Mouse (Mus musculus) stomach, postnatal 0 days (tissue): ENCODE measurements around the gene Gmnn. TPM values are rescaled to one million over a fixed set of nuclear protein-coding genes. Genes with fewer than 3 reads are reported as not detected.

Source experiments
- ATAC-seq: fragments of 200-750 bp; cut with Nextera tagmentation; 2 replicates; pipeline ENCODE4 v1.8.0; 2017; ENCODE audit not compliant: low FRiP score, low TSS enrichment
- DNase-seq: peaks from one replicate; pipeline ENCODE4 v3.0.0-alpha.2; 2016; ENCODE audit warnings: low spot score
- H3K27ac ChIP-seq: fragments of 300-500 bp; sonication (generic); replicated peaks from 2 replicates; pipeline ENCODE4 v1.5.1; 2014; ENCODE audit warnings: mild to moderate bottlenecking, control low read depth
- H3K27me3 ChIP-seq: fragments of 300-500 bp; sonication (generic); 2 replicates; pipeline ENCODE4 v1.6.1; 2014; ENCODE audit warnings: low read length; ENCODE audit not compliant: control insufficient read depth, insufficient read depth
- H3K36me3 ChIP-seq: fragments of 300-500 bp; sonication (generic); 2 replicates; pipeline ENCODE4 v1.6.1; 2014; ENCODE audit warnings: low read length, mixed read lengths; ENCODE audit not compliant: control insufficient read depth, insufficient read depth
- H3K4me1 ChIP-seq: fragments of 300-500 bp; sonication (generic); replicated peaks from 2 replicates; pipeline ENCODE4 v1.6.1; 2014; ENCODE audit warnings: antibody characterized with exemption; ENCODE audit not compliant: control insufficient read depth, insufficient read depth
- H3K4me2 ChIP-seq: fragments of 300-500 bp; sonication (generic); replicated peaks from 2 replicates; pipeline ENCODE4 v1.6.1; 2014; ENCODE audit warnings: low read depth, mild to moderate bottlenecking, control low read depth, moderate library complexity
- H3K4me3 ChIP-seq: fragments of 300-500 bp; sonication (generic); 2 replicates; pipeline ENCODE4 v1.5.1; 2014; ENCODE audit warnings: low read depth, low read length, control low read depth
- H3K9ac ChIP-seq: fragments of 300-500 bp; sonication (generic); 2 replicates; pipeline ENCODE4 v1.6.1; 2014; ENCODE audit warnings: mild to moderate bottlenecking, low read length, control low read depth, mixed read lengths
- H3K9me3 ChIP-seq: fragments of 300-500 bp; sonication (generic); 2 replicates; pipeline ENCODE4 v1.6.1; 2016; ENCODE audit warnings: low read length; ENCODE audit not compliant: control insufficient read depth
- CTCF ChIP-seq: IDR thresholded peaks from 2 replicates; pipeline ENCODE4 v1.5.1; 2016; ENCODE audit warnings: antibody characterized with exemption, low read depth, mild to moderate bottlenecking, moderate library complexity
- EP300 ChIP-seq: optimal IDR thresholded peaks from 2 replicates; pipeline ENCODE3; 2016; ENCODE audit warnings: antibody characterized with exemption
- WGBS: fragments of 180-500 bp; shearing (Covaris S2); extraction: QIAGEN DNeasy Blood & Tissue Kit; methylation state at CpG from one replicate; pipeline ENCODE4 v1.1.7; 2014; 5-methylcytosine and 5-hydroxymethylcytosine counted together
- polyA plus RNA-seq: library from polyadenylated mRNA; unstranded; fragments of >200 nt; fragmentation: Nextera tagmentation; extraction: Ambion mirVana; gene quantifications from 2 replicates; pipeline ENCODE4 v1.2.1, GENCODE M21; 2015

Gene Gmnn
- polyA plus RNA-seq, 1 experiment from 2014 or later = 43.3 TPM

GRCm38 (mm10) chr13:24751396-24751795, 10.3 kb downstream of the Gmnn start:
- 81% methylated on average over 8 of the region's 8 CpGs for WGBS
- Histone ChIP-seq H3K4me1 (no peaks in the 10 kb centered on the region), H3K36me3 (peaks cover 4% of the 10 kb centered on the region; the same call in 1 of the 2 replicates)

GRCm38 (mm10) chr13:24750807-24751206, 10.9 kb downstream of the Gmnn start:
- H3K27me3 ChIP-seq = no peaks in the 10 kb centered on the region
- H3K4me2 ChIP-seq = no peak overlapping the region
- H3K36me3 ChIP-seq = peaks cover 4% of the 10 kb centered on the region; the same call in 1 of the 2 replicates
- no peaks in the 10 kb centered on the region for H3K9me3 ChIP-seq
- ATAC-seq = no peak
- no peak overlapping the region for H3K27ac ChIP-seq
- no peak for DNase-seq
- H3K9ac ChIP-seq = no peak overlapping the region
- no peaks in the 10 kb centered on the region for H3K4me1 ChIP-seq
- TF ChIP-seq CTCF = no peak
- TF ChIP-seq EP300 = no peak
- 89% methylated on average over 8 of the region's 8 CpGs for WGBS
- no peak overlapping the region for H3K4me3 ChIP-seq

More at GRCm38 (mm10) chr13:24751396-24751795, 10.3 kb downstream of the Gmnn start:
- no peak for TF ChIP-seq CTCF
- TF ChIP-seq EP300 = no peak
- no peak overlapping the region for H3K4me2 ChIP-seq
- no peak overlapping the region for H3K27ac ChIP-seq
- H3K9ac ChIP-seq = no peak overlapping the region
- no peak overlapping the region for H3K4me3 ChIP-seq
- H3K27me3 ChIP-seq = no peaks in the 10 kb centered on the region
- DNase-seq (no peak), ATAC-seq (no peak)
- H3K9me3 ChIP-seq = no peaks in the 10 kb centered on the region

DNA sequence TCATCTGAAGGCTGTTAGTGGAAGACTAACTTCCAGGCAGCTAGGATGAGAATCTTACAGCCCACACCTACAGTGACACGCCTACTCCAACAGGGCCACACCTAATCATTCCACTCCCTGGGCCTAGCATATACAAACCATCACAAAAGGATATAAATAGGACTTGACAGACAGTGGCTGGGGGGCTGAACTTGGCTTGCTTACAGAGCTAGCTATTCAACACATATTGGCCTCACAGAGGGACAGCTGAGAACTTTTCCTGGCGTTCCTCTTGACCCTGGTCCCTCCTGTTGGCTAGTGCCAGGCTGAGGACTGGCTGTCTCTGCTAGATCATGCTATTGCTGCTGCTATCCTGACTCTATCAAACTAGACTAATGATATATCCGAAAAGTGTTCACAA, 13.9 kb downstream of the Gmnn start:
- H3K4me2 ChIP-seq = no peak overlapping the region
- no peak for TF ChIP-seq CTCF
- peaks cover 4% of the 10 kb centered on the region; the same call in 1 of the 2 replicates for H3K36me3 ChIP-seq
- no peak overlapping the region for H3K27ac ChIP-seq
- H3K4me1 ChIP-seq = no peaks in the 10 kb centered on the region
- no peaks in the 10 kb centered on the region for H3K27me3 ChIP-seq
- WGBS = 62% methylated on average over 3 of the region's 3 CpGs
- H3K9me3 ChIP-seq = no peaks in the 10 kb centered on the region
- ATAC-seq = no peak
- H3K9ac ChIP-seq = no peak overlapping the region
- DNase-seq = no peak
- H3K4me3 ChIP-seq = no peak overlapping the region

- H3K4me2 ChIP-seq = no peak within 1 kb of the TSS
- H3K27me3 ChIP-seq = no peaks in the 10 kb centered on the region
- H3K9me3 ChIP-seq = no peaks in the 10 kb centered on the region
- no peak within 1 kb of the TSS for H3K27ac ChIP-seq
- H3K9ac ChIP-seq = no peak within 1 kb of the TSS
- TF ChIP-seq EP300 (no peak), CTCF (no peak)
- DNase-seq = no peak
- H3K4me1 ChIP-seq = no peaks in the 10 kb centered on the region
- H3K4me3 ChIP-seq = no peak within 1 kb of the TSS
- WGBS = 84% methylated on average over 10 of the region's 10 CpGs
- no peak for ATAC-seq
- H3K36me3 ChIP-seq = no peaks in the 10 kb centered on the region
Measured at GRCm38 (mm10) chr13:24741028-24741427, 20.7 kb downstream of the Gmnn start, which contains the start of gene Armh2. Armh2 (plus strand) TSS chr13:24741232.

DNA sequence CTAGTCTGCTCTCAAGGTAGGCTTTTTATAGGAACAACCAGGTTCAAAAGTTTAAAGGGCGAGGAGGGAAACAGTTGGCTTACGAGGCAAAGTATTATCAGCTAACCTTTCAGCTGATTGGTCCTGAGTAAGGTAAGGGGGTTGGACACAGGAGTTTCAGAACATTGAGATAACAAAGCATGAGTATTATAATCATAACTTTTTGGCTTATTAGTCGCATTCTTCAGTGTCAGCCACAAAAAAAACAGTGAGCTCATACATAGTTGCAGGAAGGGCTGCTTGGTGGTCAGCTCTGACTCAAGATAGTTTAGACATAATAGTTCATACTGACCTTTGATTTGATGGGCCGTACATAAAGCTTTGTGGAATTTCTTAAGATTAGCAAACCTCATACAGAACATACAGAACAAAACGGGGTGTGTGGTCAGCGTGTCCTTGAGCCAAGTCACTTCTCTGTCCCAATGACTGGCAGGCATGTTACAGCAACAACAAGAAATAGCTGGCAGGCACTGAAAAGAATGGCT, 26.1 kb downstream of the Gmnn start:
- Histone ChIP-seq H3K4me2 (no peak overlapping the region), H3K4me3 (no peak overlapping the region), H3K27ac (no peak overlapping the region), H3K36me3 (no peaks in the 10 kb centered on the region), H3K27me3 (no peaks in the 10 kb centered on the region), H3K9me3 (no peaks in the 10 kb centered on the region), H3K9ac (no peak overlapping the region), H3K4me1 (no peaks in the 10 kb centered on the region)
- DNase-seq (no peak), ATAC-seq (peak; percentile 64)
- no peak for TF ChIP-seq CTCF
- TF ChIP-seq EP300 = no peak
- WGBS = 40% methylated on average over 6 of the region's 6 CpGs

DNA sequence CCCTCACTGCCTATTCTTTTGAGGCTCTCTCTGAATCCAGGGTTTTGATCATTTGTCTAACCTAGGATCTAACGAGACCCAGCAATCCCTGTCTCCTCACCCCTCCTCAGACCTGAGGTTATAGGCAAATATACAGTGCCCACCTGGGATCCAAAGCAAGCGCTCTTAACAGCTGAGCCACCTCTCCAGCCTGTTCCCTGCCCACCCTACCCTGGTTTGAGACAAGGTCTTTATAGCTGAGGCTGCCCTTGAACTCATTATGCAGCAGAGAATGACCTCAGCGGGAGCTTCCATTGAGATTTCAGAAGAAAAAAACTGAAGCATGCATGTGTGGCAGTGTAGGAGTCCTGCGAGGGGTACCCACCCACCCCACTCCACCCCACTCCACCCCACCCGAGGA, 27.2 kb downstream of the Gmnn start:
- Histone ChIP-seq H3K27ac (no peak overlapping the region), H3K27me3 (no peaks in the 10 kb centered on the region), H3K9ac (no peak overlapping the region), H3K36me3 (no peaks in the 10 kb centered on the region), H3K4me1 (no peaks in the 10 kb centered on the region), H3K9me3 (no peaks in the 10 kb centered on the region), H3K4me2 (no peak overlapping the region), H3K4me3 (no peak overlapping the region)
- TF ChIP-seq EP300 (no peak), CTCF (no peak)
- DNase-seq (no peak), ATAC-seq (no peak)
- WGBS = 88% methylated on average over 5 of the region's 5 CpGs
